Mouse (Mus musculus) cortical plate, adult 2 months (tissue): ENCODE measurements around the gene Wdr44. TPM values are rescaled to one million over a fixed set of nuclear protein-coding genes. Genes with fewer than 3 reads are reported as not detected.
"Not testable (repeated sequence)": the region's sequence is repeated elsewhere in the genome, so short reads cannot be mapped to it uniquely, and the experiment has no call there.

Experiments used
- H3K27ac ChIP-seq: fragments of 200-500 bp; 2 replicates; pipeline ENCODE4 v1.5.1; 2012; ENCODE audit warnings: low read length, control low read depth, inconsistent platforms; ENCODE audit not compliant: insufficient read depth
- H3K4me1 ChIP-seq: fragments of 200-500 bp; 2 replicates; pipeline ENCODE4 v1.6.1; 2011; ENCODE audit warnings: low read length; ENCODE audit not compliant: control insufficient read depth, insufficient read depth
- H3K4me3 ChIP-seq: fragments of 200-500 bp; 2 replicates; pipeline ENCODE4 v1.5.1; 2011; ENCODE audit warnings: mild to moderate bottlenecking, low read length, control low read depth; ENCODE audit not compliant: insufficient read depth
- CTCF ChIP-seq: fragments of 200-500 bp; IDR thresholded peaks from 2 replicates; pipeline ENCODE4 v1.5.1; 2011; ENCODE audit warnings: mild to moderate bottlenecking, control low read depth, low read length; ENCODE audit not compliant: insufficient read depth; ENCODE audit errors: extremely low read depth
- POLR2A ChIP-seq: fragments of 200-500 bp; IDR thresholded peaks from 2 replicates; pipeline ENCODE4 v1.6.1; 2011; ENCODE audit warnings: mild to moderate bottlenecking, low read length, control low read depth; ENCODE audit not compliant: insufficient read depth; ENCODE audit errors: extremely low read depth
- polyA plus RNA-seq: library from polyadenylated mRNA; depleted of rRNA; stranded (reverse); fragments of >200 nt; gene quantifications from 2 replicates; pipeline ENCODE4 v1.2.3, GENCODE M21; 2012; rRNA removed

Wdr44 gene
- polyA plus RNA-seq, 1 experiment, result 7.4 TPM

GRCm38 (mm10) chrX:23823398-23824023 is 130.7 kb downstream of the Wdr44 start:
- no peak for TF ChIP-seq CTCF
- no peak for TF ChIP-seq POLR2A
- H3K4me3 ChIP-seq, result no peak overlapping the region
- H3K27ac ChIP-seq, result no peak overlapping the region
- no peaks in the 10 kb centered on the region for H3K4me1 ChIP-seq

- not testable (repeated sequence) for H3K4me1 ChIP-seq, H3K27ac ChIP-seq, H3K4me3 ChIP-seq
These were observed 140.9 kb downstream of the Wdr44 start for GRCm38 (mm10) chrX:23833784-23834183.

- no peak overlapping the region for H3K27ac ChIP-seq
- no peak for TF ChIP-seq CTCF
- no peak for TF ChIP-seq POLR2A
These were observed 148.1 kb downstream of the Wdr44 start for GRCm38 (mm10) chrX:23840921-23841320.

More at GRCm38 (mm10) chrX:23840921-23841320, 148.1 kb downstream of the Wdr44 start:
- Histone ChIP-seq H3K4me1 (no peaks in the 10 kb centered on the region), H3K4me3 (no peak overlapping the region)

Other genes with a start within 250 kb of the Wdr44 start
- not detected in 2 replicates for gene Gm4907, start 189.5 kb downstream of the Wdr44 start, polyA plus RNA-seq